Mouse (Mus musculus) intestine, postnatal 0 days (tissue): ENCODE results near the gene Dvl2. TPM values are rescaled to one million over a fixed set of nuclear protein-coding genes. Genes with fewer than 3 reads are reported as not detected.
A peak's percentile ranks its signal among the peaks of the same experiment; 100 is the strongest.

Experiments
- ATAC-seq: fragments of 200-750 bp; cut with Nextera tagmentation; 2 replicates; pipeline ENCODE4 v1.8.0; 2017; ENCODE audit warnings: mild to moderate bottlenecking, moderate TSS enrichment, moderate library complexity
- H3K27ac ChIP-seq: fragments of 300-500 bp; sonication (generic); 2 replicates; pipeline ENCODE4 v1.5.1; 2014; ENCODE audit warnings: mild to moderate bottlenecking, low read depth, low read length, moderate library complexity
- H3K27me3 ChIP-seq: fragments of 300-500 bp; sonication (generic); replicated peaks from 2 replicates; pipeline ENCODE4 v1.6.1; 2014; ENCODE audit warnings: low read length, mixed read lengths; ENCODE audit not compliant: control insufficient read depth, insufficient read depth
- H3K36me3 ChIP-seq: fragments of 300-500 bp; sonication (generic); 2 replicates; pipeline ENCODE4 v1.6.1; 2014; ENCODE audit warnings: mild to moderate bottlenecking, moderate library complexity; ENCODE audit not compliant: control insufficient read depth, insufficient read depth
- H3K4me1 ChIP-seq: fragments of 300-500 bp; sonication (generic); replicated peaks from 2 replicates; pipeline ENCODE4 v1.6.1; 2014; ENCODE audit warnings: antibody characterized with exemption, low read length, mixed read lengths; ENCODE audit not compliant: control insufficient read depth, insufficient read depth
- H3K4me2 ChIP-seq: fragments of 300-500 bp; sonication (generic); replicated peaks from 2 replicates; pipeline ENCODE4 v1.6.1; 2014; ENCODE audit warnings: low read depth, mild to moderate bottlenecking, moderate library complexity
- H3K4me3 ChIP-seq: fragments of 300-500 bp; sonication (generic); 2 replicates; pipeline ENCODE4 v1.5.1; 2014; ENCODE audit warnings: low read depth, low read length
- H3K9ac ChIP-seq: fragments of 300-500 bp; sonication (generic); 2 replicates; pipeline ENCODE4 v1.6.1; 2014; ENCODE audit warnings: mild to moderate bottlenecking, low read depth, low read length
- H3K9me3 ChIP-seq: fragments of 300-500 bp; sonication (generic); 2 replicates; pipeline ENCODE4 v1.6.1; 2016; ENCODE audit warnings: mixed run types; ENCODE audit not compliant: control insufficient read depth
- CTCF ChIP-seq: sonication (generic); IDR thresholded peaks from 2 replicates; pipeline ENCODE4 v1.5.1; 2016; ENCODE audit warnings: low read depth, mild to moderate bottlenecking, control low read depth, antibody characterized with exemption, moderate library complexity
- WGBS: fragments of 180-500 bp; shearing (Covaris S2); extraction: QIAGEN DNeasy Blood & Tissue Kit; methylation state at CpG from one replicate; pipeline ENCODE4 v1.1.7; 2014; 5-methylcytosine and 5-hydroxymethylcytosine counted together
- polyA plus RNA-seq: library from polyadenylated mRNA; unstranded; fragments of >200 nt; fragmentation: Nextera tagmentation; extraction: Ambion mirVana; gene quantifications from 2 replicates; pipeline ENCODE4 v1.2.1, GENCODE M21; 2015

The Dvl2 gene
- polyA plus RNA-seq, 1 experiment from 2014 or later: 9.1 TPM

GRCm38 (mm10) chr11:69979827-69980195 lies 20.6 kb upstream of the Dvl2 start:
- Histone ChIP-seq H3K9me3 (no peaks in the 10 kb centered on the region), H3K9ac (peak overlapping the region; percentile 70), H3K4me2 (peak overlapping the region; percentile 92), H3K27me3 (no peaks in the 10 kb centered on the region), H3K27ac (peak overlapping the region; percentile 99), H3K4me3 (peak overlapping the region; percentile 93), H3K36me3 (peaks cover 30% of the 10 kb centered on the region), H3K4me1 (no peaks in the 10 kb centered on the region)
- no peak for TF ChIP-seq CTCF
- ATAC-seq: no peak; the same call in 1 of the 2 replicates
- WGBS: under 1% methylated on average over 16 of the region's 16 CpGs

GRCm38 (mm10) chr11:69980196-69981140 lies 19.9 kb upstream of the Dvl2 start:
- H3K4me2 ChIP-seq: peak overlapping the region; percentile 92
- peaks cover 30% of the 10 kb centered on the region for H3K36me3 ChIP-seq
- no peak for TF ChIP-seq CTCF
- under 1% methylated on average over 33 of the region's 60 CpGs for WGBS
- peak overlapping the region; percentile 95 for H3K9ac ChIP-seq
- H3K4me3 ChIP-seq: peak overlapping the region; percentile 93
- ATAC-seq: peak; percentile 94
- no peaks in the 10 kb centered on the region for H3K27me3 ChIP-seq
- peak overlapping the region; percentile 99 for H3K27ac ChIP-seq
- H3K9me3 ChIP-seq: no peaks in the 10 kb centered on the region
- H3K4me1 ChIP-seq: no peaks in the 10 kb centered on the region

- H3K9me3 ChIP-seq: no peaks in the 10 kb centered on the region
- H3K4me1 ChIP-seq: no peaks in the 10 kb centered on the region
- H3K27me3 ChIP-seq: no peaks in the 10 kb centered on the region
- TF ChIP-seq CTCF: no peak
- peak within 1 kb of the TSS; percentile 99 for H3K27ac ChIP-seq
- peaks cover 29% of the 10 kb centered on the region for H3K36me3 ChIP-seq
- peak within 1 kb of the TSS; percentile 95 for H3K9ac ChIP-seq
- peak; percentile 3; the same call in 1 of the 2 replicates for ATAC-seq
- H3K4me2 ChIP-seq: peak within 1 kb of the TSS; percentile 92
- H3K4me3 ChIP-seq: peak within 1 kb of the TSS; percentile 93
- 1% methylated on average over 33 of the region's 43 CpGs for WGBS
Observed at GRCm38 (mm10) chr11:69981141-69981762, 19.1 kb upstream of the Dvl2 start, which contains the start of gene Ctdnep1. Ctdnep1 (plus strand) TSS chr11:69981156.

GRCm38 (mm10) chr11:69982225-69982624 lies 18.2 kb upstream of the Dvl2 start, which contains the start of gene Elp5:
Elp5 (minus strand) TSS chr11:69982517.
- Histone ChIP-seq H3K36me3 (peaks cover 36% of the 10 kb centered on the region), H3K4me1 (no peaks in the 10 kb centered on the region), H3K4me2 (peak within 1 kb of the TSS; percentile 92), H3K27ac (peak within 1 kb of the TSS; percentile 99), H3K27me3 (no peaks in the 10 kb centered on the region), H3K4me3 (peak within 1 kb of the TSS; percentile 93), H3K9me3 (no peaks in the 10 kb centered on the region), H3K9ac (peak within 1 kb of the TSS; percentile 95)
- ATAC-seq: no peak
- WGBS: 37% methylated on average over 8 of the region's 8 CpGs
- no peak for TF ChIP-seq CTCF

GRCm38 (mm10) chr11:69982877-69983276 lies 17.5 kb upstream of the Dvl2 start:
- no peak for ATAC-seq
- Histone ChIP-seq H3K4me2 (peak overlapping the region; percentile 92), H3K9ac (0 out of 2 replicates have a peak overlapping the region, but pooled peaks have one; percentile 18), H3K36me3 (peaks cover 41% of the 10 kb centered on the region), H3K4me3 (no peak overlapping the region), H3K9me3 (no peaks in the 10 kb centered on the region), H3K4me1 (no peaks in the 10 kb centered on the region), H3K27ac (no peak overlapping the region), H3K27me3 (no peaks in the 10 kb centered on the region)
- TF ChIP-seq CTCF: no peak
- 19% methylated on average over 5 of the region's 5 CpGs for WGBS

GRCm38 (mm10) chr11:69983377-69983776 lies 17.0 kb upstream of the Dvl2 start:
- 77% methylated on average over 4 of the region's 4 CpGs for WGBS
- H3K4me3 ChIP-seq: no peak overlapping the region
- TF ChIP-seq CTCF: no peak
- H3K4me2 ChIP-seq: no peak overlapping the region
- no peaks in the 10 kb centered on the region for H3K4me1 ChIP-seq
- no peak for ATAC-seq
- H3K27me3 ChIP-seq: no peaks in the 10 kb centered on the region
- no peak overlapping the region for H3K9ac ChIP-seq
- H3K9me3 ChIP-seq: no peaks in the 10 kb centered on the region
- H3K36me3 ChIP-seq: peaks cover 41% of the 10 kb centered on the region
- H3K27ac ChIP-seq: no peak overlapping the region
